In the genomic region with DNA sequence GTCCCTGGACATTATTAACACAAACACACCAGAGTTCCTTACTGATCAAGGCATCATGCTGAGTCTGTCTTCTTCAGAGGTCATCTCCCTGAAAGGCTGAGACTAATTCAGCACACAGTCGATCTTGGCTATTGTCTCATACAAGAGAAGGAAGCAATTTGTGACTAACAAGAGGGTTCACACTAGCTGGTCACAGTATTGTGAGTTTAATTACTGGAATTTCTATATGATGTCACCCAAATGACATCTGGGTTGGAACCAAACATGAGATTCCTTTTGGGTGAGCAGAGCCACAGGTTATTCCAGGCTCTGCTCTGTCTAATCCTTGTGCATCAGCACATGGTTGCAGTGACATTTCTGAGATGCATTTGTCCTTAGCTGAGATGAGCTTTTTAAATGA, we compare ENCODE assay signal across 14 mouse cellular contexts.
"Had no signal": no experiment of that assay in that cellular context is flagged by ENCODE, and none has a peak within 500 bp of the region (broad histone marks: within the 10 kb centered on the region; RNA-seq: fewer than 3 reads in every experiment).

No protein-coding gene starts in this region.

- ATAC-seq: midbrain, embryonic 16.5 days had no signal

- H3K27me3 ChIP-seq: midbrain, embryonic 12.5 days; neural tube, embryonic 13.5 days; neural tube, embryonic 15.5 days; stomach, embryonic 15.5 days had no signal

- DNase-seq: lung, adult 18-20 months; lung, embryonic 14.5 days; lung, postnatal 10 days; lung, postnatal 4 days; midbrain, embryonic 14.5 days; right cerebral cortex, postnatal 14 days; thymus, adult 2 months; thymus, postnatal 25 days; thymus, postnatal 4 days had no signal
